ENCODE assay signal across 8 mouse cellular contexts in the genomic region with DNA sequence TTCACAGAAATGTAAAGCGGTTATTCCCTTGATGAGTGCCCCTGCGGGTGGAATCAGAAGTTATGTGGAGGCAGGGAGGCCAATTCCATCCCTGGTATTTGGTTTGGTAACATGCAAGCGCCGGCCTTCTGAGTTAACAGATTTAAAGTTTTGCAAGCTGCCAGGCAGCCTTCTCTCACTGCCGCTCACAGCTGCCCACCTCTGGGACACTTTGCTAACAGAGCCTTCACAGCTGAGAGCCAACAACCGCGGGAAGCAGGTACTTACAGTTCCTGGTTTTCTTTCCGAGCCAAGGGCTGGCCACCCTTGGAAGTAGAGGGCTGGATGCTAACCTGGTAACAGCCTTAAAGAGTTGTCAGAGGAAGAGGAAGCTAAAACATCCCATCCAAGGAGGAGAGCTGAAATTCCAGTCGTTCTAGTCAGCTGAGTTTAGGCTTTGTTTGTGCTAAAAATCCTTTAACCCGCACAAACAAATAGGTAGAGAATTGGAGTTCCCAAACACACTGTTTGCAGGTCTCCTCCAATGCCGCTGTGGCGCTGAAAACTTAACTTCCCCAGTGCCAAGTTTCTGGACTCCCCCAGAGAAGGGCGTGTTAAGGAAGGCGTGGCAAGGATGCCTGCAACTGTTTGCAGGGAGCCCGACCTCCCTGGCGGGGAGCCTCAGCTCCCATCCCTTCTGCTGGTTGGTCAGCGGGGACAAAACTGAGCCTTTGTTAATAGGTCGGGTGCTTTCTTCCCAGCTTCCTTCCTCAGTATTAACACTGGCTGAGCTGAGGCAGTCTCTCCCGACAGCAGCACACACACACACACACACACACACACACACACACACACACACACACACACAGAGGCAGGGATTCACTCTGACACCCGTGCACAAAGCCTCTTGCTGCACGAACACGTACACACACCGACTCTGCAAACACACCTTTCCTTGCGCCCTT. TPM values are rescaled to one million over a fixed set of nuclear protein-coding genes. Genes with fewer than 3 reads are reported as not detected.
A peak's percentile ranks its signal among the peaks of the same experiment; 100 is the strongest.
DNase-seq lines count a peak whose midpoint lies in the region; ATAC-seq and TF ChIP-seq lines count a peak whose summit lies in the region.

A gene (minus strand): TSS at position 706 of the 944 bp plus-strand sequence.

- H3K9ac ChIP-seq in intestine, embryonic 14.5 days (ENCODE audit: low read length) = peak within 1 kb of the TSS; percentile 47
- 0 out of 2 replicates have a peak within 1 kb of the TSS, but pooled peaks have one; percentile 10 for H3K9ac ChIP-seq in liver, embryonic 11.5 days (ENCODE audit: low read depth, low read length)

- peak within 1 kb of the TSS; percentile 51 for H3K4me2 ChIP-seq in intestine, embryonic 14.5 days (ENCODE audit: low read length)
- peak within 1 kb of the TSS; percentile 55 for H3K4me2 ChIP-seq in liver, embryonic 11.5 days

- H3K27ac ChIP-seq in intestine, embryonic 14.5 days (ENCODE audit: low read depth) = peak within 1 kb of the TSS; percentile 81
- peak within 1 kb of the TSS; percentile 11; the same call in 1 of the 2 replicates for H3K27ac ChIP-seq in liver, embryonic 11.5 days (ENCODE audit: low read depth, low read length)

- peak; percentile 48 to 66 for DNase-seq in gastrocnemius, postnatal 4 days (ENCODE audit: low spot score in 2 of 2)
- DNase-seq in intestine, embryonic 14.5 days (ENCODE audit: low spot score) = peak; percentile 79
- peak; percentile 44 for DNase-seq in liver, embryonic 11.5 days (ENCODE audit: low spot score)
- DNase-seq in neural tube, embryonic 10.5 days (ENCODE audit: extremely low spot score, low spot score) = peak; percentile 59
- no peak for DNase-seq in adipocyte (ENCODE audit: low spot score)
- no peak for DNase-seq in T-cell, adult 2 months (ENCODE audit: low spot score)

- no peaks in the 10 kb centered on the region for H3K9me3 ChIP-seq in E14TG2a.4 (ENCODE audit: low read length)
- H3K9me3 ChIP-seq in intestine, embryonic 14.5 days (ENCODE audit: control insufficient read depth, low read length) = no peaks in the 10 kb centered on the region
- H3K9me3 ChIP-seq in liver, embryonic 11.5 days (ENCODE audit: control insufficient read depth, low read length) = no peaks in the 10 kb centered on the region

- peaks cover 24% of the 10 kb centered on the region for H3K4me1 ChIP-seq in E14TG2a.4 (replicated peaks; ENCODE audit: low read depth, low read length)
- H3K4me1 ChIP-seq in intestine, embryonic 14.5 days (replicated peaks; ENCODE audit: control insufficient read depth, insufficient read depth, low read length) = peaks cover 23% of the 10 kb centered on the region
- H3K4me1 ChIP-seq in liver, embryonic 11.5 days (replicated peaks; ENCODE audit: control insufficient read depth, insufficient read depth, low read length) = no peaks in the 10 kb centered on the region

- peak; percentile 53 for ATAC-seq in common myeloid progenitor, adult 5-6 weeks (replicated peaks; ENCODE audit: low read depth, poor library complexity, severe bottlenecking)
- ATAC-seq in intestine, embryonic 14.5 days (replicated peaks; ENCODE audit: low FRiP score, low TSS enrichment, low read depth) = peak; percentile 65
- peak; percentile 51; the same call in 1 of the 2 replicates for ATAC-seq in liver, embryonic 11.5 days (replicated peaks; ENCODE audit: low FRiP score)

- peaks cover 28% of the 10 kb centered on the region for H3K27me3 ChIP-seq in E14TG2a.4 (ENCODE audit: insufficient read depth, low read length)
- no peaks in the 10 kb centered on the region for H3K27me3 ChIP-seq in intestine, embryonic 14.5 days (replicated peaks; ENCODE audit: control insufficient read depth, insufficient read depth, low read length)
- peaks cover 3% of the 10 kb centered on the region for H3K27me3 ChIP-seq in liver, embryonic 11.5 days (replicated peaks; ENCODE audit: control insufficient read depth, insufficient read depth, low read length)

- no peak for TF ChIP-seq CTCF in E14TG2a.4 (conservative IDR thresholded peaks at IDR 0.05; ENCODE audit: low read length)

- H3K36me3 ChIP-seq in E14TG2a.4 (ENCODE audit: insufficient read depth, low read length) = no peaks in the 10 kb centered on the region
- H3K36me3 ChIP-seq in intestine, embryonic 14.5 days (ENCODE audit: control insufficient read depth, insufficient read depth, low read length) = no peaks in the 10 kb centered on the region
- no peaks in the 10 kb centered on the region for H3K36me3 ChIP-seq in liver, embryonic 11.5 days (ENCODE audit: control insufficient read depth, insufficient read depth, low read length)

- H3K4me3 ChIP-seq in E14TG2a.4 (replicated peaks; ENCODE audit: low read length) = peak within 1 kb of the TSS; percentile 41
- peak within 1 kb of the TSS; percentile 44 for H3K4me3 ChIP-seq in intestine, embryonic 14.5 days (ENCODE audit: low read depth, low read length)
- peak within 1 kb of the TSS; percentile 39 for H3K4me3 ChIP-seq in liver, embryonic 11.5 days (ENCODE audit: low read depth, low read length)

- WGBS in intestine, embryonic 14.5 days = 2% methylated on average over 24 of the region's 24 CpGs
- 5% methylated on average over 23 of the region's 24 CpGs for WGBS in liver, embryonic 11.5 days

RNA-seq across cellular contexts. Expression of the gene that starts here (rescaled TPM):
- total RNA-seq in common myeloid progenitor, adult 5-6 weeks (2017) = 0.92 TPM in 1 of 2 replicates, not detected in the other
- total RNA-seq in gastrocnemius, postnatal 4 days (2021) = 1 to 10 TPM; 7.2 to 9.4 TPM
- polyA plus RNA-seq in intestine, embryonic 14.5 days (2014; fragmentation: Nextera tagmentation; extraction: Ambion mirVana) = 18.2 and 19.5 TPM in 2 replicates
- 4.5 and 4.8 TPM in 2 replicates for polyA plus RNA-seq in liver, embryonic 11.5 days (2014; fragmentation: Nextera tagmentation; extraction: Ambion mirVana)

Comparison
In these comparisons a context has a peak if more than half of its experiments do, and no peak if none do; other contexts are left out.
1. Peak in ATAC-seq in common myeloid progenitor, adult 5-6 weeks; RNA of the gene not detected or under 1 TPM.
2. DNase-seq: peak in gastrocnemius, postnatal 4 days (2 of 2), intestine, embryonic 14.5 days (single experiment), liver, embryonic 11.5 days (single experiment) and neural tube, embryonic 10.5 days (single experiment); none in adipocyte (single experiment) and T-cell, adult 2 months (single experiment).
3. Peak in every context shown above with its lines, with median percentiles within 50 percentile points of each other: H3K4me3 ChIP-seq and ATAC-seq.